Mouse (Mus musculus) frontal cortex, postnatal 14 days (tissue): ENCODE data around the gene Lgals4.
A peak's percentile ranks its signal among the peaks of the same experiment; 100 is the strongest.

ENCODE experiments used
- DNase-seq, 2 experiments: peaks; one replicate each; pipeline ENCODE4 v3.0.0; 2022; ENCODE audit warnings: low spot score in 2 of 2

Lgals4 gene

GRCm38 (mm10) chr7:28833723-28834347 is at the start of gene Lgals4:
Lgals4 (plus strand) TSS chr7:28833854.
- DNase-seq, result no peak

- DNase-seq, result no peak
Observed at GRCm38 (mm10) chr7:28785161-28785560, 48.5 kb upstream of the Lgals4 start.

GRCm38 (mm10) chr7:28787884-28788283 is 45.8 kb upstream of the Lgals4 start:
- no peak for DNase-seq

- no peak for DNase-seq
Observed at GRCm38 (mm10) chr7:28788307-28789195, 45.1 kb upstream of the Lgals4 start, which contains the start of gene Rinl. Rinl (plus strand) TSS chr7:28788969.

DNA sequence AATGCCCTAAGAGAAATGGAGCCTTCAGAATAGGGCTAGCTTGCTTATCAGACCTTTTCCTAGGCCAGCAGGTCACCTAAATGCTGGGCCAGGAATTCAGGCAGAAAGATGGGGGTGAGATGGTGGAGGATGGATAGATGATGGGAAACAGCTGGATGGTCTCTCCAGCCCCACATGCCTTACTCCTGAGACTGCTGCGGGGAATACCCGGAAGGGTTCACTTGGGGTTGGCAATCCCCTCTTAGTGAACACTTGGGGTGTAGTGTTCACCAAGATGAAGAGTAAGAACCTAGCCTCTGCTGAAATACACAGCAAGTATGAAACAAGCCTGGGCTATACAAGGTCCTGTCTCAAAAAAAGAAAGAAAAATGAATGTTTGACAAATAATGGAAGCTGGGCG is 44.4 kb upstream of the Lgals4 start:
- no peak for DNase-seq

DNA sequence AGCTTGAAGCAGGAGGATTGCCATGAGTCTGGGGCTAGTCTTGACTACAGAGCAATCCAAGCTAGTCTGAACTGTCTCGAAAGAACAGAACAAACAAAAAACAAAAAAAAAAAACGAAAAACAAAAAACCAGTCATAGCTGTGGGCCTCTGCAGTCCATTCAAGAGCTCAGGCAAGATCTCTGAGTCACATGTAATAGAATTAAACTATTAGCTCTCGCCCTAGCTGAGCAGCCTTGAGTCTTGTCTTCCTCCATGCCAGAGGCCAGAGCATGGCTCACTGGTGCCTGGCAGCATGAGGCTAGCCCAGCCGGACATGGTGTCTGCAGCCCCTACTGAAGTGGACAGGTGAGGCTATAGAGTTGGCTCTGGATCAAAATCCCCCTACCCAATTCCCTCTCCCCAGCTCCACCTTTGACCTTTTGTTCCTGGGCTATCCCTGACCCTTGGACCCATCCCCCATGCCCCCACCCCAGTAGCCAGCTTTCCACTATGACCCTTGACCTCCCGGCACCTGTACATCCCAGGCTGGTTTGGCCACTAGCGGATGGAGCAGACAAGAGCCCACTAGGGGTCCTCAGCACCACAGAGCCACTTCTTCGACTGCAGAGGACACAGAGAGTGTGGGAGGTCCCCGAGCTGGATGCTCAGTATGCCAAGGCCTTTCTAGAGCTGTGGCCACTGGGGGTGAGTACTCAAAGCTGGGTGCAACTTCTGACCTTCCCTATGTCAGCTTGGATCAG is 43.4 kb upstream of the Lgals4 start:
- no peak for DNase-seq

DNA sequence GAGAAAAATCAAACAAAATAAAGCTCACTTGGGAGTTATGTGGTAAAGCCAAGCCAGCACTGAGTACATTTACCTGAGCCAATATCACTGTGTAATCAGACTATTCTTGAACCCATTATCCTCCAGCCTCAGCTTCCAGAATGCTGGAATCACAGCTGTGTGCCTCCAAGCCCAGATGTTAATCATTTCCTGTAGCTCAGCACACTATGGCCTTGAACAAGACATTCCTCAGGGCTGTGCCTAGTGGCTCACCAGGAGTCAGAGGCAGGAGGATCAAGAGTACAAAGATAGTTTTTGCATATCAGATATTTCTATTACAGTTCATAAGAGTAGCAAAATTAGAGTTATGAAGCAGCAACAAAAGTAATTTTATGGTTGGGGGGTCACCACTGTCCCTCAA is 41.9 kb upstream of the Lgals4 start:
- DNase-seq, result no peak

DNA sequence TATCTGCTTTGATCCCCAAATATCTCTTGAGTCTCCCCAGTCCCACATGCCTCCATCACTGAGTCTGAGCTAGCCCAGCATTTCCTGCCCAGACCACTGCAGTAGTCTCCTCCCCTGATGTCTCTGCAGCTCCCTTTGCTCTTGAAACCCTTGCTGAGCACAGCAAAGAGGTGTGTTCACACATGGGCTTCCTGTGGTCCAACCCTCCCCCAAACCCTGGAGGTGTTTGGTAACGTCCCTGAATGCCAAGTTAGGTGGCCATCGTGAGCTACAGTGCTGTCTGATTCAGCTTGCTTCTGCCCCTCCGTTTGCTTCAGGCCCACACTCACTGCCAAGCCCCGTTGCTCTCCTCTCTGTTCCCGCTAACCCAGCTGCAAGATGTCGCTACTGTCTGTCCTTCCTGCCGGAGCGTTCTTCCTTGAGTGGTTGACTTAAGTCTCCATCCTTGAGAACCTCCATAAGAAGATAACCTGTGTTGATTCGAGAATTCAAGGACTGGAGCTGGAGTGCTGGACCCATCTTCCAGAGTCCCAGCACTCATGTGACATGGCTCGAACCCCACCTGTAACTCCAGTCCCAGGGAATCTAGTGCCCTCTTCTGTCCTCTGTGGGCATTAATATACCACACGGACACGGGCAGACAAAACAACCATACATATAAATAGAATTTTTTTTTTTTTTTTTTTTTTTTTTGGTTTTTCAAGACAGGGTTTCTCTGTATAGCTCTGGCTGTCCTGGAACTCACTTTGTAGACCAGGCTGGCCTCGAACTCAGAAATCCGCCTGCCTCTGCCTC is 41.1 kb upstream of the Lgals4 start:
- no peak for DNase-seq

- no peak for DNase-seq
Observed at GRCm38 (mm10) chr7:28793834-28794233, 39.8 kb upstream of the Lgals4 start.

DNA sequence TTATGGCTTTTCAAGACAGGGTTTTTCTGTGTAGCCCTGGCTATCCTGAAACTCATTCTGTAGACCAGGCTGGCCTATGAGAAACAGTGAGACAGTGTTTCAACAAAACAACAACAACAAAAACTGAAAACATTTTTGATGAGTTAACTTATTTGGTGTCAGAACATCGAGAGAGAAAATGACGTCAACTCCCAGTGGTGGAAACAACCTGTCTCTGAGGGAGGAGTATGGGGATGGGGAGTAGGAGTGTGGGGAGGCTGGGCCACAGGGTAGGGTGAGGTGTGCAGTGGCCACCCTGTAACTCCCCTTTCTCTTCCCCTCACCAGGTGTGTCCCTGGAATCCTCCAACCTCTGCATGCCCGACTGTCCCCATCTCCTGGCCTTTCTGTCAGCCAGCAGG is 39.2 kb upstream of the Lgals4 start:
- DNase-seq, result no peak

- DNase-seq, result no peak
Observed at GRCm38 (mm10) chr7:28795832-28796231, 37.8 kb upstream of the Lgals4 start.

DNA sequence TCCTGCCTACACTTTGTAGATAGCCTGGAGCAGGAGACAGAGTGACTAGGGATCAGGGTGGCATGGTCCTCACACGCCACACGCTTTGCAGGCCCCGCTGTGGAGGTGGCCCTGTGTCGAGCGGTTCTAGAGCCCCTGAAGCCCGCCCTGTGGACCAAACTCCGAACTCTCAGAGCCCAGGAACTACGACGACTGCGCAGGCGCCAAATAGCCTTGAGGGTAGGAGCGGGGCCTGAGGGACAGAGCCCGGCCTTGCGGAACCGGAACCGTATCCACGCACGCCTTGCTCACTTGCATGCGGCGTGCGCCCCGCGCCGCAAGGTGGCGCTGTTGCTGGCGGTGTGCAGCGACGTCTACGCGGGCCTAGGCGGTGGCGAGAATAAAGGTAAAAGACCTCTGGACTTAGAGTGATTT is 37.1 kb upstream of the Lgals4 start:
- DNase-seq, result peak in 1 of 2 experiments; percentile 64

GRCm38 (mm10) chr7:28799994-28800393 is 33.7 kb upstream of the Lgals4 start:
- no peak for DNase-seq

DNA sequence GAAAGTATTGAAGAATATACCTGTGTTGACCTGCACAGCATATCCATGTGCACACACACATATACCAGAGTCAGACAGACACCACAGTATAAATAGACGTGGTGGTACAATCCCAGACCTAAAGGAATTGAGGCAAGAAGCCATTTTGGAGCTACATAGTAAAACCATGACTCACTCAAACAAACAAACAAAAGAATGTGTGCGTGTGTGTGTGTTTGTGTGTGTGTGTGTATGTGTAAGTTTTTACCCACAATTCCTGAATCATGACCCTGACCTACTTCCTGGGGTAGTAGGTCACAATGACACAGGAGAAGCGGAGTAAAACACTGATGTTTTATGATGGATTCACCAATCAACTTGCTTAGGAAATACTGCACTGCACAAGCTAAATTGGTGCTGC is 32.2 kb upstream of the Lgals4 start:
- no peak for DNase-seq

DNA sequence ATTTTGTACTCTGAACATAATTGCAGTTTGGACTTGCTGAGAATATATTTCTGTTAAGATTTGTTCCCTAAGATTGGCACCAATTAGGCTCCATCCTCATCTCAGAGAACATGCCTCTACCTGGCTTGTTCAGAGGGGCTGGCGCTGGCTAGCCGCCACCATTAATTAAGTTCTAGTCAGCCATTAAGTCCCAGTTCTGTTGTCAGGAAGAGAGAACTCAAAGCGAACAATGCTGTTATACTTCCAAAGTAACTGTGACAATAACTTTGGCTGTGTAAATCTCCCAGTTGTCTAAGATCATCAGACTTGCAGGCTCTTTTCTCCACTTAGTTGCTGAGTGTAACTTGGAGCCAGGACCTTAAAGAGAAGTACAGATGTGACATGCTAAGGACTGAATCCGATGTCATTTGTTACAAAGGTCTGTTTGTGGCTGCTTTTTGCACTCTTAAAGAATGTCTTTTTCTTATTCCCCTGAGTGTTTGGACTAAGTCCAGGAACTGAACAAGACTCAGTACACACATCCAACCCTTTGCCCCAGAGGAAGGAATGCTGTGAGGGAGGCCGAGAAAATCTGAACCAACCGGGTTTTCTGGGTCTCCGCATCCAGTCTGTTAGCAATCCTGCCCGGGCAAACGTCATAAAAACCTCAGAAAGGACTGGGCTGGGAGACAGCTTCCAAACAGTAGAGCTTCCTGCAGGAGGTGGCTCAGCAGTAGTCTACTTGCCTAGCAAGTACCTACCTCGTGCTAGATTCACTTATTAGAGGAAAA is 31.6 kb upstream of the Lgals4 start:
- no peak for DNase-seq

GRCm38 (mm10) chr7:28802846-28803588 is 30.6 kb upstream of the Lgals4 start:
- DNase-seq, result no peak

- DNase-seq, result no peak
Observed at GRCm38 (mm10) chr7:28803756-28804155, 29.9 kb upstream of the Lgals4 start.

GRCm38 (mm10) chr7:28806869-28807268 is 26.8 kb upstream of the Lgals4 start:
- DNase-seq, result no peak

DNA sequence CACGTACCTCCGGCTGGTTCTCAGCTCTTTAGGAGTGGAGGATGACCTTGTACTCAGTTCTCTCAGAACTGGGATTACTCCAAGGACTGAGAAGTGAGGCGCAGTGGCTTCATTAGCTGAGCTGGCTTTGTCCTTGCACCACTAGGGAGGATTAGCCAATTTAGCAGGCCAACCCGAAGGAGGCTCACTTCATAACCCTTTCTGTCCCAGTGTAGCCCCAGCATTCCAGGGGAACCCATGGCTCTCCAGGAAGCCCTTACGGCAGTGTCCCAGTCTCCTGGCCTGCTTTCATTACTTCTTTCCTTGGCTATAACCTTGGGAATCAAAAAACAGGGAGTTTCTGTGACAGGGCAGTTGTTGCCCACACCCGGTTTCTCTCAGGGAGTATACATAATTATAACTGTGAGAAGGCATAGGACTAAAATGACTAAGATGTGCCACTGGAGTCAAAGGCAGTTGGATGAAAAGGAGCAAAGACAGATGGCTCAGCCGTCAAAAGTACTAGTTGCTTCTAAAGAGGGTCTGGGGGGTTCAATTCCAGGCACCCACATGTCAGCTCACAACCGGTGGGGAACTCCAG is 25.9 kb upstream of the Lgals4 start:
- DNase-seq, result no peak
